Mouse (Mus musculus) testis, adult 2 months (tissue): ENCODE measurements at regions not wholly inside any gene's neighbourhood (a gene's known extent, or its start where the extent isn't known, plus 50 kb on each side); places are given as distances from the start of the nearest gene placed in this dataset.

Source experiments
- CTCF ChIP-seq: fragments of 200-500 bp; IDR thresholded peaks from 2 replicates; pipeline ENCODE4 v1.5.1; 2012; ENCODE audit warnings: low read depth, mild to moderate bottlenecking, inconsistent platforms, low read length, moderate library complexity; ENCODE audit not compliant: control insufficient read depth, insufficient read depth, insufficient replicate concordance
- POLR2A ChIP-seq: fragments of 200-500 bp; IDR thresholded peaks from 2 replicates; pipeline ENCODE4 v1.6.1; 2012; ENCODE audit warnings: low read depth, mild to moderate bottlenecking, inconsistent platforms, low read length, moderate library complexity; ENCODE audit not compliant: control insufficient read depth

DNA sequence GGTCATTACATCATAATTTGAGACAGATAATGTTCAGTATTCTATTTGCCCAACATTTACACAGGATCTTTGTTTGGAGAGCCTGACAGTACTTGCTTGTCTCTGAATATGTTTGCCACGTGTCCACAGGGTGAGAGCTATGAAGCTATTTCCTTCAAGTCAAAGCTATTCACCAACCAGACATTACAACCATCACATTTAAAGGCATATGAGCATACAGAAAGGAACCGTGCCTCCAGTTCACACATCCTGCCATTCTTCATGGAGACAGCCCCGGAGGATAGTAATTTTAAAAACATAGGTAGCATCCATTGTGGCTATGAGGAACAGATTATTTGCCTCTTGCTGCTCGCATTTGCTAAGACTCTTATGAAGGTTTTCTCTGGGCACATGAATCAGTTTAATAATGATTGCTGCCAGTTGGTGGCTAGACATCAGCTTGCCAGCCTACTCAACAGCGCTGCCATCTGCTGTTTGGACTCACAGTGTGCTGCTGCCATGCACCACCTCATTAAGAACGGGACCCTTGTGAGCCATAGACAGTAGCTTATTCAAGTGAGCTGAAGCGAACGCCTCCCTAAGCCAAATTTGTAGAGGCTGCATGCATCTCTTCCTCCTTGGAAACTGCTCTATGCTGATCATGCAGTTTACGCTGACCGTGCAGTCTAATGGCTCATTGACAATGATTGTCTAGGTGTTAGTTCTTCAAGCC is 126.5 kb upstream of the Ccdc54 start:
- TF ChIP-seq CTCF (no peak), POLR2A (no peak)
